ENCODE assay signal across 16 mouse cellular contexts in genomic region chr8:19707761-19708443, GRCm38 (mm10). TPM values are rescaled to one million over a fixed set of nuclear protein-coding genes. Genes with fewer than 3 reads are reported as not detected.
A peak's percentile ranks its signal among the peaks of the same experiment; 100 is the strongest.
DNase-seq lines count a peak whose midpoint lies in the region; ATAC-seq and TF ChIP-seq lines count a peak whose summit lies in the region.
"Not testable (repeated sequence)": the region's sequence is repeated elsewhere in the genome, so short reads cannot be mapped to it uniquely, and the experiment has no call there.
"Had no signal": no experiment of that assay in that cellular context is flagged by ENCODE, and none has a peak within 500 bp of the region (broad histone marks: within the 10 kb centered on the region; RNA-seq: fewer than 3 reads in every experiment).

No protein-coding gene starts in this region.

- H3K36me3 ChIP-seq in forebrain, embryonic 11.5 days (ENCODE audit: control insufficient read depth, insufficient read depth, low read length); heart, embryonic 12.5 days; hindbrain, postnatal 0 days (ENCODE audit: insufficient read depth, low read length); liver, embryonic 12.5 days; midbrain, embryonic 13.5 days; neural tube, embryonic 14.5 days (ENCODE audit: control insufficient read depth, insufficient read depth, low read length): not testable (repeated sequence)

- not testable (repeated sequence) for TF ChIP-seq CTCF in hindbrain, postnatal 0 days (IDR thresholded peaks at IDR 0.05; ENCODE audit: low read depth)

- H3K9me3 ChIP-seq in forebrain, embryonic 11.5 days (ENCODE audit: control insufficient read depth, low read length); heart, embryonic 12.5 days (replicated peaks); hindbrain, postnatal 0 days (ENCODE audit: low read length); liver, embryonic 12.5 days (replicated peaks); neural tube, embryonic 14.5 days (ENCODE audit: control insufficient read depth, low read length): not testable (repeated sequence)
- peaks cover 14% of the 10 kb centered on the region; the same call in 1 of the 2 replicates for H3K9me3 ChIP-seq in midbrain, embryonic 13.5 days

- peak; percentile 39; the same call in 1 of the 2 replicates for ATAC-seq in forebrain, embryonic 11.5 days (replicated peaks; ENCODE audit: low FRiP score)
- peak; percentile 56; the same call in 1 of the 2 replicates for ATAC-seq in heart, embryonic 12.5 days (ENCODE audit: insufficient number of reproducible peaks, low FRiP score)
- ATAC-seq in hindbrain, postnatal 0 days, result peak; percentile 55
- ATAC-seq in liver, embryonic 12.5 days, result 0 out of 2 replicates have a peak, but pooled peaks have one; percentile 49
- ATAC-seq in midbrain, embryonic 13.5 days, result peak; percentile 75
- ATAC-seq in neural tube, embryonic 14.5 days (ENCODE audit: low read depth), result peak; percentile 73

- H3K4me2 ChIP-seq in forebrain, embryonic 11.5 days (ENCODE audit: low read depth, low read length, severe bottlenecking); heart, embryonic 12.5 days; hindbrain, postnatal 0 days (ENCODE audit: low read depth, low read length); liver, embryonic 12.5 days; midbrain, embryonic 13.5 days (replicated peaks); neural tube, embryonic 14.5 days (ENCODE audit: low read depth, low read length): not testable (repeated sequence)

- DNase-seq in forebrain, embryonic 11.5 days (ENCODE audit: low spot score); hindbrain, postnatal 0 days (ENCODE audit: low spot score): not testable (repeated sequence)
- peak; percentile 19 for DNase-seq in kidney, postnatal 10 days

- H3K27ac ChIP-seq in forebrain, embryonic 11.5 days (ENCODE audit: low read depth, low read length); heart, embryonic 12.5 days (ENCODE audit: poor library complexity, severe bottlenecking); hindbrain, postnatal 0 days; liver, embryonic 12.5 days; midbrain, embryonic 13.5 days; neural tube, embryonic 14.5 days (ENCODE audit: low read depth, low read length): not testable (repeated sequence)

- not testable (repeated sequence) for H3K4me1 ChIP-seq in forebrain, embryonic 11.5 days (replicated peaks; ENCODE audit: control insufficient read depth, insufficient read depth, low read length); heart, embryonic 12.5 days (replicated peaks); hindbrain, postnatal 0 days (ENCODE audit: insufficient read depth, low read length); liver, embryonic 12.5 days; midbrain, embryonic 13.5 days (replicated peaks); neural tube, embryonic 14.5 days (ENCODE audit: control insufficient read depth, insufficient read depth, low read length)

- not testable (repeated sequence) for H3K4me3 ChIP-seq in forebrain, embryonic 11.5 days (ENCODE audit: low read depth, low read length); heart, embryonic 12.5 days; hindbrain, postnatal 0 days (ENCODE audit: low read length); liver, embryonic 12.5 days; midbrain, embryonic 13.5 days (replicated peaks); neural tube, embryonic 14.5 days (ENCODE audit: low read depth, low read length)

- H3K9ac ChIP-seq in forebrain, embryonic 11.5 days (ENCODE audit: low read length); heart, embryonic 12.5 days; hindbrain, postnatal 0 days (replicated peaks; ENCODE audit: low read length); liver, embryonic 12.5 days; midbrain, embryonic 13.5 days (replicated peaks); neural tube, embryonic 14.5 days (replicated peaks; ENCODE audit: low read depth, low read length): not testable (repeated sequence)

- WGBS in forebrain, embryonic 11.5 days, result 81% methylated on average over 13 of the region's 15 CpGs
- WGBS in heart, embryonic 12.5 days, result 78% methylated on average over 14 of the region's 15 CpGs
- 84% methylated on average over 13 of the region's 15 CpGs for WGBS in hindbrain, postnatal 0 days
- 72% methylated on average over 14 of the region's 15 CpGs for WGBS in liver, embryonic 12.5 days (ENCODE audit: insufficient replicate concordance)
- 84% methylated on average over 13 of the region's 15 CpGs for WGBS in midbrain, embryonic 13.5 days
- WGBS in neural tube, embryonic 14.5 days, result 84% methylated on average over 13 of the region's 15 CpGs

- not testable (repeated sequence) for H3K27me3 ChIP-seq in forebrain, embryonic 11.5 days (ENCODE audit: control insufficient read depth, insufficient read depth, low read length); heart, embryonic 12.5 days (replicated peaks); hindbrain, postnatal 0 days (ENCODE audit: insufficient read depth, low read length); liver, embryonic 12.5 days (replicated peaks); midbrain, embryonic 13.5 days; neural tube, embryonic 14.5 days (ENCODE audit: control insufficient read depth, insufficient read depth, low read length)

RNA-seq across cellular contexts. Expression of gene 4930467E23Rik, which starts 21.5 kb away (rescaled TPM):
- not detected in 2 replicates for polyA plus RNA-seq in forebrain, embryonic 11.5 days (2014; fragmentation: Nextera tagmentation; extraction: Ambion mirVana)
- not detected in 2 replicates for polyA plus RNA-seq in heart, embryonic 12.5 days (2016; fragmentation: Nextera tagmentation; extraction: Ambion mirVana)
- total RNA-seq in hindbrain, postnatal 0 days (2014; rRNA removed), result not detected in 2 replicates
- polyA plus RNA-seq in hindbrain, postnatal 0 days (2015; fragmentation: Nextera tagmentation; extraction: Ambion mirVana), result not detected in 2 replicates
- polyA plus RNA-seq in liver, embryonic 12.5 days (2016; fragmentation: Nextera tagmentation; extraction: Ambion mirVana), result not detected in 2 replicates
- not detected in 2 replicates for polyA plus RNA-seq in midbrain, embryonic 13.5 days (2015; fragmentation: Nextera tagmentation; extraction: Ambion mirVana)
- polyA plus RNA-seq in neural tube, embryonic 14.5 days (2014; fragmentation: Nextera tagmentation; extraction: Ambion mirVana), result not detected in 2 replicates
- total RNA-seq: common myeloid progenitor, adult 5-6 weeks; ES-E14; forebrain, postnatal 0 days; gastrocnemius, adult 18-20 months; hematopoietic stem cell, adult 5-6 weeks had no signal
- polyA plus RNA-seq: forebrain, postnatal 0 days; gonadal fat pad, adult 2 months; heart, embryonic 15.5 days; liver, embryonic 16.5 days; midbrain, embryonic 10.5 days had no signal
